Mouse (Mus musculus): ENCODE data around the gene Map3k20. TPM values are rescaled to one million over a fixed set of nuclear protein-coding genes. Genes with fewer than 3 reads are reported as not detected.

Map3k20 gene
- total RNA-seq, 2 experiments from 2014 or later = 30.5 to 46.9 TPM

DNA sequence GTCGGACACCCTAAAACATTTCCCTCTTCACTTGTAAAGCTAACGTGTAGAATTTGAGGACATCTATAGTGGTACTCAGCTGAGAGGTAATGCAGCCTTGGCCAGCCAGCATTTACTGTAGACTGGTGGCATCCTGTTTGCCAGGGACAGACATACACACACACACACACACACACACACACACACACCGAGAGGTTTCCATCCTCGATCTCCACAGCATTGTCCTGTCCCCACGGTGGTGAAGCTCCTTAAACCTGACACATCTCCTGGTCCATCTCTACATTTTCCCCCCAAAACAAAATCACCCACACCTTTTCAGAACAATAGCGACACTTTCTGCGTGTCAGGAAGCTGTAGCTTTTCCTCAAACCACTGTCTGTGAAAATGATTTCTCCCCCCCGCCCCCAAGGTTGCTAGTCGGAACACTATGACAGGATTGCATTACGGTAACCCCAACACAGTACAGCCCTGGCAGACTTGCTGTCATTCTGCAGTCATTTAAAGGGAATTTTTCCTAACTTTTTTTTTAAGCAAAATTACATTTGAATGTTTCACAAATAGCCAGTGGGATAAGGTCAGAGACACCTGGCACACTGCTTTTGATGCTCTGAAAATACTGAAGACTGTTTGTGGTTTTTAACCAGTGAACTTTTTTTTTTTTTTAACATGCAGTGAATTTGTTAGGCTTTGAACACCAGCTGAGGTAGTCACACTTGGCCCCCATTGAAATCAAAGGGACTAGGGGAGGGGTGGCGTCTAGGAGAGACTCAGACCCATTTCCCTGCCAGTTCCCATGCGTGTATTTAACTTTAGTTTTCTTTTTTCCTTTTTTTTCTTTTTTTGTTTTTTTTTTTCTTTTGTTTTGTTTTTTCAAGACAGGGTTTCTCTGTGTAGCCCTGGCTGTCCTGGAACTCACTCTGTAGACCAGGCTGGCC, 120.5 kb downstream of the Map3k20 start:
- no peak for ATAC-seq (replicated peaks; ENCODE audit: low FRiP score, low TSS enrichment, poor library complexity, severe bottlenecking)

DNA sequence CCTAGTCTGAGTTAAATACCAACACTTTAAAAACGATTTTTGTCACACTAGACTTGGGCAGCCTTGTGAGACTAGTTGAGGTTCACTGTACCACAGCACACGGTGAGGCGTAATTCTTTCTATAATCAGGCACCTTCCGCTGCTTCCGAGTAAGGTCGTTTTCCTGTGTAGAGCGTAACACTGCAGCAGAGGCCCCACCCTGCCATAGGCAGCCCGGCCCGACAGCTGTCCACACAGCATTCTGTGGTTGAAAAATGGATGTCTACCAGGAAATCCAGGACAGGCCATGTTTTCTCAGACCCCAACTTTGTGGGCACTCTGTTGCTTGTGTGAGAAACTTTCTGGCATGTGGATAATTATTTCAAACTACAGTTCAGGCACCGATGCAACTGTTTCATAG, 121.3 kb downstream of the Map3k20 start:
- ATAC-seq (replicated peaks; ENCODE audit: low FRiP score, low TSS enrichment, poor library complexity, severe bottlenecking) = no peak

DNA sequence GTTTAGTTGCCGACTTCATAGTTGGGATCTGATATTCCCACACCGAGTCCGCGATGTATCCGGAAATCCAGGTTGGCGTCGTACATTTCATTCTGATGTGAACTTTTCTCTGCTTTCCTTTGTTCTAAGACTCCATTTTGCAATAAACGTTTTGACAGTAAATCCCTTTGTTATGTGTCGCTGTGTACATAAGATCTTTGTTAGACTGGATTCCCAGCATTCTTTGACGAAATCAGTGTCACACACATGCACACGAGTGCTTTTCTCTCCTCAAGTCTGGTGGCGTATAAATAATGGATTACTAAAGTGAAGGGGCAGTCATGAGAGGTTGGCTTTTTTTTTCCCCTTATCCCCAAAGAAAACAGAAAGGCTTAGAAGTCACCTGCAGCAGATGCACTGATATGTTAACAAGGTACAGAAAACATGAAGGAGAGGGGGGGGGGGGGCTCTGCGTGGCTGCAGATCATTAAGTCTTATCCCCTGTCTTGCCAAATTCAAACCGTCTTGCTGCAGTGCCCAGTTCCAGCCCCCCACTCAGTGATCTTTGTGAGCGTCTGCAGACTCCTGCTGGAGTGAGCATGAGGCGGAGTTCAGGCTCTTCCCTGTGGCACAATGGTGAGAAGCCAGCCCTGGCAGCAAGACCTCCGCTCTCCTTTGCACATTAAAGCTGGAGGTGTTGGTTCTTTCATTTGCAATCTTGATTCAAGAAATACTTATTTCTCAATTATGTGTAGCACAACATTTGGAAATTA, 122.1 kb downstream of the Map3k20 start:
- ATAC-seq (replicated peaks; ENCODE audit: low FRiP score, low TSS enrichment, poor library complexity, severe bottlenecking) = no peak

DNA sequence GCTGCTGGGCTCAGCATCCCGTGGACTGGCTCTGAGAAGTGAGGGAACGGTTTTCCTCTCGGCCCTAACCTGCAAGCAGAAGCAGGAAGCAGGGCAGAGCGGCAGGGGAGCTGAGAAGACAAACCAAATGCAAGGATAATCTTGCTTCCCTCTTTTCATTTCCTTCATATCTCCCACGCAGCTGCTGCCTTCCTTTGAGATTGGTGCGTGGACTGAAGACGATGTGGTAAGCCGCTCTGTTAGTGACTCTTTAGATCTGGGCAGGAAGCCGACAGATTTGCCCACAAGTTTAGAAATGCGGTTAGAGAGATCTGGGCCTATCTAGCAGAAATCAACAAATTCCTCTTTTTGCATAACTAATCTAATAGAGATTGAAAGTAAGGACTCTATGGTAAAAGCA, 124.5 kb downstream of the Map3k20 start:
- 0 out of 2 replicates have a peak, but pooled peaks have one; percentile 22 for ATAC-seq (replicated peaks; ENCODE audit: low FRiP score, low TSS enrichment, poor library complexity, severe bottlenecking)

GRCm38 (mm10) chr2:72412266-72412665, 126.8 kb downstream of the Map3k20 start:
- no peak for ATAC-seq (replicated peaks; ENCODE audit: low FRiP score, low TSS enrichment, poor library complexity, severe bottlenecking)

DNA sequence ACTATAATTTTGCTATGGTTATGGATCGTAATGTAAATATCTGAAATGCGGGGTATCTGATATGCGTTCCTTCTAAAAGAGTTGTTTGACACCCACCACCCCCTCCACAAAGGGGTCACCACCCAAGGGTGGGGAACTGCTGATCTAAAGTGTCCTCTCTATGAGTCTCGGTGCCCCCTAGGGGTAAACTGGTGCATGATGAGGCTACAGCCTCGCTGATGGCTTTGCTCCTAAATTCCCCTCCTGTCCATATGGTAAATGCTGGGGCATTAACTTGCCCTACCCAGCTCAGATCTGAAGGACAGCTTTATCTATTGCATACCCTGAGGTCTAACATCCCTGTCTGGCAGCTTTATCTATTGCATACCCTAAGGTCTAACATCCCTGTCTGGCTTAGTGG, 130.0 kb downstream of the Map3k20 start:
- ATAC-seq (replicated peaks; ENCODE audit: low FRiP score, low TSS enrichment, poor library complexity, severe bottlenecking) = peak; percentile 57; the same call in 1 of the 2 replicates

DNA sequence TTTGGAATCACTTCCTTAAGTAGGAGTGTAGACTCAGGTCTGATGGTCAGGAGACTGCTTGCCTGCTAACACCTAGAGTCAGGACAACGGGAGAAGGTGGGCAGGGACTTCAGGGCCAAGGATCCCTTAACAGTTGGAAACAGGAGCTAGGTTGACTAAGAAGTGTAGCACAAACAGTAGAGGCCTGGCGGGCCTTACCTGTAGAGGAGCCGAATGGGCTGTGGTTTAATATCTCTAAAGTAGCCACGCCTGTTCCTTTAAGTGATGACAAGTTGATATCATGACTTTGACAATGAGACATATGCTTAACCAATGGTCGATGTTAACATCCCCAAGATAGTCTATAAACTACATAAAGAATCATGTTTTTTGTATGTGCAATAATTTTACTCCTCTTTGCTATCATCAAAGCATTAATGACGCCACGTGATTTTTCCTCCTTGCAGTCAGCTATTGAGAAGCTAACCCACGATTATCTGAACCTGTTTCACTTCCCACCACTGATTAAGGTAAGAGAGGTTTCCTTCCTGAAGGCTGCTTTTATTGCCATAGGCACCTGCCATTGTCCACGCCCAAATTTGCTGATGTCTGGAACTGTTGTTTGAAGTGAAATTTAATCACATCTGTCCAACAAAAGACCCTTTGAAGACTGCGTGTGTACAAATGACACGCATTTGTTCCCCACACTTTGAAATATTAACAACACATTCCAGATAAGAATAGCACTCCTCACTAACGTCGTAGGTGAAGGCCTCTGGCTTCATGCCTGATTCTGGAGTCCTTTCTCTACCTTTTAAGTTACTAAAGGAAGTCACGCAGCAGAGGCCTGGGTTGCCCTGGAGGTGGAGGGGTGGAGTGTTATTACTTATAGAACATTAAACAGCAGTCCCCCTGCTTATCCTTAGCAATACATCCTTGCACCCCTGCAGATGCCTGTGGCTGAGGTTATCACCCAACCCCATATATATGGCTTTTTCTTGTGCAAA, 131.0 kb downstream of the Map3k20 start:
- no peak for ATAC-seq (replicated peaks; ENCODE audit: low FRiP score, low TSS enrichment, poor library complexity, severe bottlenecking)

DNA sequence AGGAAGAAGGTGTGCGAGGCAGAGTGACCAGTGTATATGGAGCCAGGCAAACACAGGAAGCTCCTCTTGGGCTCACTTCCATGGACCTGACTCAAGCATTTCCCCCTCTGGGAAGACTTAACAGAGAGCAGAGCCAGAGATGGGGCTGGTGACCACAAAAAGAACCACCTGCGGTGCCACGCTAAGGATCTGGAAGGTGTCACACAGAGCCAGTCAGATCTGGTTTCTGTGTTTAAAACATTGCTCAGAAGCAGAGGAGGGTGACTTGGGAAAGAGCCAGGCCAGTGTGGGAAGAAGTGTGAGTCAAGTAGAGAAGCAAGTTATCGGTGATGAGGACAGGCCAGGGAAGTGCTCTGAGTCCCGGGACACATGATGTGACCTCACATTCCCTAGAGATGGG, 135.1 kb downstream of the Map3k20 start:
- no peak for ATAC-seq (replicated peaks; ENCODE audit: low FRiP score, low TSS enrichment, poor library complexity, severe bottlenecking)

- ATAC-seq (replicated peaks; ENCODE audit: low FRiP score, low TSS enrichment, poor library complexity, severe bottlenecking) = no peak
These were observed 139.2 kb downstream of the Map3k20 start for GRCm38 (mm10) chr2:72424656-72425055.

DNA sequence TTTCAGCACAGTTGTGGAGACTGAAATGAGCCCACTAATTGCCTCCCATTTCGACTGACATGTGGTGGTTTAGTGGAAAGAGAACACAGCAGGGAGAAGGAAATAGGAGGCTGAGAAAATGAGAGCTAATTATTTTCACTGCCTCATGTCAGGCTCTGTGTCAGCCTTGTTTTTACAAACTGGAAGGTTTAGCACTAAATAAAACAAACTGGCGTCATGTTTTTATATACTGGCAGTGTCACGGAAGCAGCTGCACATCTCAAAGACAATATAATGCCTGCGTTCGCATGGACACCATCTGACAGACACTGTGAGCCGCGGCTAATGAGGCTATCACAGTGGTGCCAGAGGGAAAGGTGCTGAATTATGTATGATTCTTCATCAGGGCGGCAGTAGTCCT, 141.3 kb downstream of the Map3k20 start:
- ATAC-seq (replicated peaks; ENCODE audit: low FRiP score, low TSS enrichment, poor library complexity, severe bottlenecking) = no peak

DNA sequence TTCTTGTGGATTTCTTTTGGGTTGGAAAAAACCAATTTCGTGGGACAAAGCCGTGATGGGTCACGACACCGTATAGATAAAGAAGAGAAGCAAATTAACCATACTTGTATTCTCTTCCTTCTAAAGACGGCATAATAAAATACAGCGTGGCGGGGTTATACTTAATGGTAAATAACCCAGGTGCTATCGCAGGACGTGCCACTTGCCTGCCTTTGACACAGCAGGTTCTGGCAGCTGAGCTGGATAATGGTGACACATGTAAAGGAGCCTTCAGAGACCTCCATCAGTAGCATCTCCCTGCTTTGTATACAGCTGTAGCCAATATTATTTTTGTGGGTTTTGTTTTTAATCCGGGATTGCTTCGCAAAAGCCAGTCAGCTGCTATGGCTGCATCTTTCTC, 141.9 kb downstream of the Map3k20 start:
- ATAC-seq (replicated peaks; ENCODE audit: low FRiP score, low TSS enrichment, poor library complexity, severe bottlenecking) = no peak

GRCm38 (mm10) chr2:72438941-72439533, 153.6 kb downstream of the Map3k20 start:
- no peak for ATAC-seq (replicated peaks; ENCODE audit: low FRiP score, low TSS enrichment, poor library complexity, severe bottlenecking)

- ATAC-seq (replicated peaks; ENCODE audit: low FRiP score, low TSS enrichment, poor library complexity, severe bottlenecking) = no peak
These were observed 155.6 kb downstream of the Map3k20 start for GRCm38 (mm10) chr2:72441010-72441409.

DNA sequence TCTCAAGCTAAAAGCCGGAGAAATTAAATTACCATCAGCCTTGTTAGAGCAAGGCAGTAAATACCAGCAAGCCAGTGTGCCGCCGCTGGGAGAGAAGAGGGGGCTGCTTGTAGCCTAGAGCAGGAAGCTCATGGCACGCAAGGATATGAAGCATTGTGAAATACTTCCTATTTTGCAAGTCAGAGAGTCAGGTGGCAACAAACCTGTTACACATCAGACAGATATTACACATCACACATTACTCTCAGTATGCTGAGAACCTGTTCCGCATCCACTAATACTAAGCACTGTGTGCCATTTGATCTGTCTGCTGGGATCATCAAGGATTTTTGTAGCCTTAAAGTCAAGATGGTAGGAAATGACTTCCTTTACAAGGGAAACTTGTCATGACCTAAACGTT, 157.4 kb downstream of the Map3k20 start:
- ATAC-seq (replicated peaks; ENCODE audit: low FRiP score, low TSS enrichment, poor library complexity, severe bottlenecking) = no peak

GRCm38 (mm10) chr2:72443960-72444359, 158.5 kb downstream of the Map3k20 start:
- ATAC-seq (replicated peaks; ENCODE audit: low FRiP score, low TSS enrichment, poor library complexity, severe bottlenecking) = no peak

GRCm38 (mm10) chr2:72446106-72446505, 160.7 kb downstream of the Map3k20 start:
- ATAC-seq (replicated peaks; ENCODE audit: low FRiP score, low TSS enrichment, poor library complexity, severe bottlenecking) = no peak

- ATAC-seq (replicated peaks; ENCODE audit: low FRiP score, low TSS enrichment, poor library complexity, severe bottlenecking) = no peak
These were observed 161.2 kb downstream of the Map3k20 start for GRCm38 (mm10) chr2:72446615-72447014.

DNA sequence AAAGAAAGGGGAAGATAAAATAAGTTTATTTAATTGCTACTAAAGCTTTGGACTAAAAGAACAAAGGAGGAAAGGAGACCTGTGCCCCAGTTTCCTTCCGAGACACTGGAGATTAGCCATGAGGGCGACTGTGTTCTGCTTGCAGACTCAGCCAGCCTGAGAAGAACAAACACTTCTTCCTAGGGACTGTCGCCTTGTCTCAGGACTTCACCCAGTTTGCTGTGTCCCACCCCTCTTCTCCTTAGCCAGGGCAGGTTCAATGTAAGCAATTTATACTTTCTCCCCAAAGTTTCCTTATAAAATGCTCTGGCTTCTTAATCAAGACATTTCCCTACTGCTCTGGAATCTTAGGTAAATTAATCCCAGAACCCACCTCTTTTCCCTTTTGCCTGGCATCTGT, 168.1 kb downstream of the Map3k20 start:
- no peak for ATAC-seq (replicated peaks; ENCODE audit: low FRiP score, low TSS enrichment, poor library complexity, severe bottlenecking)

GRCm38 (mm10) chr2:72456189-72456588, 170.8 kb downstream of the Map3k20 start:
- ATAC-seq (replicated peaks; ENCODE audit: low FRiP score, low TSS enrichment, poor library complexity, severe bottlenecking) = no peak

Data from megakaryocyte-erythroid progenitor cell, adult 5-6 weeks (primary cell).